Mouse (Mus musculus): ENCODE measurements at regions not wholly inside any gene's neighbourhood (a gene's known extent, or its start where the extent isn't known, plus 50 kb on each side); places are given as distances from the start of the nearest gene placed in this dataset.
A peak's percentile ranks its signal among the peaks of the same experiment; 100 is the strongest.

- Histone ChIP-seq H3K9me3 (no peaks in the 10 kb centered on the region), H3K9ac (replicated peaks) (no peak overlapping the region), H3K4me2 (replicated peaks) (no peak overlapping the region), H3K36me3 (no peaks in the 10 kb centered on the region), H3K4me3 (replicated peaks) (no peak overlapping the region), H3K4me1 (replicated peaks) (peaks cover 20% of the 10 kb centered on the region), H3K27me3 (peaks cover 12% of the 10 kb centered on the region), H3K27ac (no peak overlapping the region)
- 75% methylated on average over 9 of the region's 9 CpGs for WGBS
- no peak for ATAC-seq
Observed at GRCm38 (mm10) chr17:45884021-45884722, 148.0 kb downstream of the Vegfa start.

- WGBS, result 83% methylated on average over 3 of the region's 3 CpGs
- H3K4me1 ChIP-seq (replicated peaks), result peaks cover 20% of the 10 kb centered on the region
- H3K27ac ChIP-seq, result no peak overlapping the region
- no peaks in the 10 kb centered on the region for H3K9me3 ChIP-seq
- no peak overlapping the region for H3K9ac ChIP-seq (replicated peaks)
- H3K4me2 ChIP-seq (replicated peaks), result no peak overlapping the region
- ATAC-seq, result no peak
- no peak overlapping the region for H3K4me3 ChIP-seq (replicated peaks)
- no peaks in the 10 kb centered on the region for H3K36me3 ChIP-seq
- H3K27me3 ChIP-seq, result peaks cover 12% of the 10 kb centered on the region
Observed at GRCm38 (mm10) chr17:45882682-45883081, 149.0 kb upstream of the 1600014C23Rik start.

GRCm38 (mm10) chr17:45881284-45881683 lies 147.6 kb upstream of the 1600014C23Rik start:
- Histone ChIP-seq H3K4me1 (replicated peaks) (peaks cover 14% of the 10 kb centered on the region), H3K36me3 (no peaks in the 10 kb centered on the region), H3K27ac (no peak overlapping the region), H3K4me2 (replicated peaks) (no peak overlapping the region), H3K9me3 (no peaks in the 10 kb centered on the region), H3K27me3 (peaks cover 12% of the 10 kb centered on the region), H3K9ac (replicated peaks) (no peak overlapping the region), H3K4me3 (replicated peaks) (no peak overlapping the region)
- WGBS, result 92% methylated on average over 9 of the region's 9 CpGs
- no peak for ATAC-seq

GRCm38 (mm10) chr17:45880761-45881160 lies 147.1 kb upstream of the 1600014C23Rik start:
- Histone ChIP-seq H3K27ac (no peak overlapping the region), H3K9ac (replicated peaks) (no peak overlapping the region), H3K4me2 (replicated peaks) (no peak overlapping the region), H3K27me3 (peaks cover 9% of the 10 kb centered on the region; the same call in 1 of the 2 replicates), H3K9me3 (no peaks in the 10 kb centered on the region), H3K4me1 (replicated peaks) (peaks cover 9% of the 10 kb centered on the region; the same call in 1 of the 2 replicates), H3K36me3 (no peaks in the 10 kb centered on the region), H3K4me3 (replicated peaks) (no peak overlapping the region)
- ATAC-seq, result no peak
- WGBS, result 90% methylated on average over 6 of the region's 6 CpGs

- no peaks in the 10 kb centered on the region for H3K27me3 ChIP-seq
- no peaks in the 10 kb centered on the region for H3K9me3 ChIP-seq
- H3K4me2 ChIP-seq (replicated peaks), result no peak overlapping the region
- H3K36me3 ChIP-seq, result no peaks in the 10 kb centered on the region
- peaks cover 10% of the 10 kb centered on the region for H3K4me1 ChIP-seq (replicated peaks)
- no peak overlapping the region for H3K27ac ChIP-seq
- H3K9ac ChIP-seq (replicated peaks), result no peak overlapping the region
- H3K4me3 ChIP-seq (replicated peaks), result no peak overlapping the region
- ATAC-seq, result no peak; the same call in 1 of the 2 replicates
- WGBS, result 69% methylated on average over 6 of the region's 6 CpGs
Observed at GRCm38 (mm10) chr17:45879478-45880250, 146.0 kb upstream of the 1600014C23Rik start.

GRCm38 (mm10) chr17:45878394-45878793 lies 144.8 kb upstream of the 1600014C23Rik start:
- Histone ChIP-seq H3K4me3 (replicated peaks) (no peak overlapping the region), H3K9me3 (no peaks in the 10 kb centered on the region), H3K4me1 (replicated peaks) (peaks cover 23% of the 10 kb centered on the region), H3K27ac (no peak overlapping the region), H3K27me3 (no peaks in the 10 kb centered on the region), H3K4me2 (replicated peaks) (no peak overlapping the region), H3K36me3 (no peaks in the 10 kb centered on the region), H3K9ac (replicated peaks) (no peak overlapping the region)
- WGBS, result 87% methylated on average over 6 of the region's 6 CpGs
- ATAC-seq, result no peak

- Histone ChIP-seq H3K9me3 (no peaks in the 10 kb centered on the region), H3K27me3 (peaks cover 4% of the 10 kb centered on the region; the same call in 1 of the 2 replicates), H3K9ac (replicated peaks) (no peak overlapping the region), H3K27ac (no peak overlapping the region), H3K4me3 (replicated peaks) (no peak overlapping the region), H3K4me1 (replicated peaks) (peaks cover 51% of the 10 kb centered on the region), H3K36me3 (no peaks in the 10 kb centered on the region), H3K4me2 (replicated peaks) (no peak overlapping the region)
- no peak for ATAC-seq
- WGBS, result 93% methylated on average over 8 of the region's 8 CpGs
Observed at GRCm38 (mm10) chr17:45875325-45875724, 141.7 kb upstream of the 1600014C23Rik start.

GRCm38 (mm10) chr17:45873996-45874395 lies 140.4 kb upstream of the 1600014C23Rik start:
- ATAC-seq, result peak; percentile 63
- WGBS, result 6% methylated on average over 8 of the region's 8 CpGs

GRCm38 (mm10) chr17:45873200-45873955 lies 139.7 kb upstream of the 1600014C23Rik start:
- Histone ChIP-seq H3K27ac (peak overlapping the region; percentile 91), H3K9me3 (no peaks in the 10 kb centered on the region), H3K9ac (replicated peaks) (peak overlapping the region; percentile 53), H3K4me3 (replicated peaks) (0 out of 2 replicates have a peak overlapping the region, but pooled peaks have one; percentile 8), H3K4me1 (replicated peaks) (peaks cover 53% of the 10 kb centered on the region), H3K36me3 (no peaks in the 10 kb centered on the region), H3K27me3 (peaks cover 4% of the 10 kb centered on the region; the same call in 1 of the 2 replicates), H3K4me2 (replicated peaks) (peak overlapping the region; percentile 36)
- peak; percentile 78 for ATAC-seq
- WGBS, result 4% methylated on average over 21 of the region's 21 CpGs

More at GRCm38 (mm10) chr17:45873996-45874395, 140.4 kb upstream of the 1600014C23Rik start:
- H3K4me2 ChIP-seq (replicated peaks), result peak overlapping the region; percentile 36
- H3K27ac ChIP-seq, result peak overlapping the region; percentile 91
- peak overlapping the region; percentile 53 for H3K9ac ChIP-seq (replicated peaks)
- H3K36me3 ChIP-seq, result no peaks in the 10 kb centered on the region
- H3K4me1 ChIP-seq (replicated peaks), result peaks cover 51% of the 10 kb centered on the region
- no peaks in the 10 kb centered on the region for H3K9me3 ChIP-seq
- peaks cover 4% of the 10 kb centered on the region; the same call in 1 of the 2 replicates for H3K27me3 ChIP-seq
- no peak overlapping the region for H3K4me3 ChIP-seq (replicated peaks)

GRCm38 (mm10) chr17:45871666-45872653 lies 138.3 kb upstream of the 1600014C23Rik start:
- Histone ChIP-seq H3K4me1 (replicated peaks) (peaks cover 58% of the 10 kb centered on the region), H3K4me2 (replicated peaks) (no peak overlapping the region), H3K4me3 (replicated peaks) (no peak overlapping the region), H3K27ac (peak overlapping the region; percentile 91), H3K27me3 (peaks cover 4% of the 10 kb centered on the region; the same call in 1 of the 2 replicates), H3K9me3 (no peaks in the 10 kb centered on the region), H3K36me3 (no peaks in the 10 kb centered on the region), H3K9ac (replicated peaks) (no peak overlapping the region; the same call in 1 of the 2 replicates)
- WGBS, result 36% methylated on average over 22 of the region's 22 CpGs
- peak; percentile 22; the same call in 1 of the 2 replicates for ATAC-seq

- Histone ChIP-seq H3K4me3 (replicated peaks) (no peak overlapping the region), H3K4me2 (replicated peaks) (no peak overlapping the region), H3K27ac (no peak overlapping the region), H3K4me1 (replicated peaks) (peaks cover 67% of the 10 kb centered on the region), H3K36me3 (no peaks in the 10 kb centered on the region), H3K9me3 (no peaks in the 10 kb centered on the region), H3K27me3 (peaks cover 4% of the 10 kb centered on the region; the same call in 1 of the 2 replicates), H3K9ac (replicated peaks) (no peak overlapping the region)
- ATAC-seq, result no peak
- 84% methylated on average over 9 of the region's 9 CpGs for WGBS
Observed at GRCm38 (mm10) chr17:45871067-45871466, 137.4 kb upstream of the 1600014C23Rik start.
